Mouse (Mus musculus) cortical plate, adult 2 months (tissue): Measurements from ENCODE around the gene Ankrd49. TPM values are rescaled to one million over a fixed set of nuclear protein-coding genes. Genes with fewer than 3 reads are reported as not detected.

ENCODE experiments used
- H3K27ac ChIP-seq: fragments of 200-500 bp; 2 replicates; pipeline ENCODE4 v1.5.1; 2012; ENCODE audit warnings: low read length, control low read depth, inconsistent platforms; ENCODE audit not compliant: insufficient read depth
- H3K4me1 ChIP-seq: fragments of 200-500 bp; 2 replicates; pipeline ENCODE4 v1.6.1; 2011; ENCODE audit warnings: low read length; ENCODE audit not compliant: control insufficient read depth, insufficient read depth
- H3K4me3 ChIP-seq: fragments of 200-500 bp; 2 replicates; pipeline ENCODE4 v1.5.1; 2011; ENCODE audit warnings: mild to moderate bottlenecking, low read length, control low read depth; ENCODE audit not compliant: insufficient read depth
- CTCF ChIP-seq: fragments of 200-500 bp; IDR thresholded peaks from 2 replicates; pipeline ENCODE4 v1.5.1; 2011; ENCODE audit warnings: mild to moderate bottlenecking, control low read depth, low read length; ENCODE audit not compliant: insufficient read depth; ENCODE audit errors: extremely low read depth
- POLR2A ChIP-seq: fragments of 200-500 bp; IDR thresholded peaks from 2 replicates; pipeline ENCODE4 v1.6.1; 2011; ENCODE audit warnings: mild to moderate bottlenecking, low read length, control low read depth; ENCODE audit not compliant: insufficient read depth; ENCODE audit errors: extremely low read depth
- polyA plus RNA-seq: library from polyadenylated mRNA; depleted of rRNA; stranded (reverse); fragments of >200 nt; gene quantifications from 2 replicates; pipeline ENCODE4 v1.2.3, GENCODE M21; 2012

Ankrd49 gene
- polyA plus RNA-seq, 1 experiment: 12.1 TPM

DNA sequence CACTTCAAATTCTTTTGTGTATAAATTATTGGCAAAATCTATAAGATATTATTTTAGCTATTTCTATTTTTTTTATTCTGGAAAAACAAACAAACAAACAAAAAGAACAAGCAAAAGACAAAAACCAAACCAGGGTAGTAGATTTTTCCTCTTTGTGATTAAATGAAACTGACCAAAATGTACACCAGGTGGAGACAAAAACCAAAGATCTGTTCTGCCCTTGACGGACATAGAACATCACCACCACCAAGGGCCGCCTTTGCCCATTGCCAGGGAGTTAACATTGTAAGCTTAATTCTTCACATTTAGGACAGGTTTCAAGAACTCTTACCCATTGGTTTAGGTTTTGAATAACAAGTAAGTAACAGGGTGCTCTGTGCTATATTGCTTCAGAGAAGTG, 10.8 kb downstream of the Ankrd49 start:
- peak; percentile 37; the same call in 1 of the 2 replicates for TF ChIP-seq CTCF
- TF ChIP-seq POLR2A: no peak
- Histone ChIP-seq H3K4me3 (no peak overlapping the region), H3K27ac (no peak overlapping the region), H3K4me1 (no peaks in the 10 kb centered on the region; the same call in 1 of the 2 replicates)

DNA sequence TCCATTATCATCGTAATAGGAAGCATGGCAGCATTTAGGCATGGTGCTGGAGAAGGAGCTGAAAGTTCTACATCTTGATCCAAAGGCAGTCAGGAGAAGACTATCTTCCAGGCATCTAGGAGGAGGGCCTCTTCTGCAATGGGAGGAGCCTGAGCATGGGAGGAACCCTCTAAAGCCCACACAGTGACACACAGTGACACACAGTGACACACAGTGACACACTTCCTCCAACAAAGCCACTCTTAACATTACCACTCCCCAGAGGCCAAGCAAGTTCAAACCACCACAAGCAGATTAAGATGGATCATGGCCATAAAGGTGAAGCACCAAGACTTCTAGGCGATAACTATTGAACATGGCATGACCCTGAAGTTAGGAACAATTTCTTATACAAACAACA, 12.6 kb downstream of the Ankrd49 start:
- H3K4me1 ChIP-seq: no peaks in the 10 kb centered on the region; the same call in 1 of the 2 replicates
- H3K4me3 ChIP-seq: no peak overlapping the region
- H3K27ac ChIP-seq: no peak overlapping the region
- TF ChIP-seq POLR2A (no peak), CTCF (no peak)

GRCm38 (mm10) chr9:14770803-14771471, 13.7 kb downstream of the Ankrd49 start, which contains the start of gene 1700012B09Rik:
Gene 1700012B09Rik (minus strand): TSS chr9:14771030.
- H3K27ac ChIP-seq: no peak within 1 kb of the TSS
- TF ChIP-seq CTCF (no peak), POLR2A (no peak)
- H3K4me1 ChIP-seq: no peaks in the 10 kb centered on the region; the same call in 1 of the 2 replicates
- H3K4me3 ChIP-seq: no peak within 1 kb of the TSS

DNA sequence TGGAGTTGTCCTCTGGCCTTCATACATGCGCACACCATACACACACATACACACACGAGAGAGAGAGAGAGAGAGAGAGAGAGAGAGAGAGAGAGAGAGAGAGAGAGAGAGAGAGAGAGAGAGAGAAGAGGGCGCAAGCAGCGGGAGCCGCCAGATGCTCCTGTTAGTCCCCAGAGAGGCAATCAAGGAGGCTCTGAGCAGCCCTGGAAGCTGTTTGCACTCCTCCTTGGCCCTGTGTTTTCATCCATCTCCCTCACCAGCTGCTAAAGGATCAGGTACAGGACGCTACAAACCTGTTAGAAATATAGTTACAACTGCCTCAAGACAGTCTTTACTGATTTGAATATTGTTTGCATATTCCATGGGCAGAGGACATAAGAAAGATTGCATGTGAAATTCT, 14.8 kb downstream of the Ankrd49 start:
- H3K4me3 ChIP-seq: no peak overlapping the region
- no peak for TF ChIP-seq POLR2A
- no peaks in the 10 kb centered on the region; the same call in 1 of the 2 replicates for H3K4me1 ChIP-seq
- no peak overlapping the region for H3K27ac ChIP-seq

DNA sequence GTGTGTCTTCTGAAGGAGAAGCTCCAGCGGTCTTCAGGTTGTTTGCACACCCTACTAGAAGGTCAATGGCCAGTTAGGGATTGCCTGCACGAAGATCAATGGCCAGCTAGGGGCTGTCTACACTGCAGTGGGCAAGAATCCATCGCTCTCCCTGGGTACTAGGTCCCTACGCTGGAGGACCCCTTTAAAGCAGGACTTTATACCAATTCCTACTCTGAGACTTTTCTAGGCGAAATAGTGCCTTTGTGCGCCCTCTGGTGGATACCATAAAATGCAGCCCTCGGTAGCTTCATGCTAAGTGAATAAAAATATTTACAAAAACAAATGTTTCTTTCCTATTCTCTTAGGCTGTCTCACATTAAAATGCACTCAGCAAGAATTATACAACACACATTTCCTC, 19.9 kb downstream of the Ankrd49 start:
- no peak overlapping the region for H3K4me3 ChIP-seq
- no peak overlapping the region for H3K27ac ChIP-seq
- TF ChIP-seq POLR2A: no peak
- peak; percentile 50 for TF ChIP-seq CTCF
- no peaks in the 10 kb centered on the region for H3K4me1 ChIP-seq

DNA sequence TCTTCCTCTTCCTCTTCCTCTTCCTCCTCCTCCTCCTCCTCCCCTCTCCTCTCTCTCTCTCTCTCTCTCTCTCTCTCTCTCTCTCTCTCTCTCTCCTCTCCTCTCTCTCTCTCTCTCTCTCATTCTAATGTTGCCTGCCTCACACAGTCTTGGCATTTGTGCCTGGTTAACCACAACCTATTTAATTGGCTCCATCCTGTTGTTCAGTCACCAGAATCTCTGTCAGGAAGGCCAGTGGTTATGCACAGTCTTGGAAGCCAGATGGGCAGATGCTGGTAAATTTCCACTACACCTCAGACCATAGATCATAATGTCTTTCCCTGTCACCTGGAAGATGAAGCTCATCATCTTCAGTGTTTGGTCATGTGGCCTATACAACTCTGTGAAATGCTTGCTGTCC, 25.4 kb downstream of the Ankrd49 start:
- H3K4me3 ChIP-seq: no peak overlapping the region
- no peak overlapping the region for H3K27ac ChIP-seq
- H3K4me1 ChIP-seq: no peaks in the 10 kb centered on the region
- no peak for TF ChIP-seq POLR2A
- no peak for TF ChIP-seq CTCF

DNA sequence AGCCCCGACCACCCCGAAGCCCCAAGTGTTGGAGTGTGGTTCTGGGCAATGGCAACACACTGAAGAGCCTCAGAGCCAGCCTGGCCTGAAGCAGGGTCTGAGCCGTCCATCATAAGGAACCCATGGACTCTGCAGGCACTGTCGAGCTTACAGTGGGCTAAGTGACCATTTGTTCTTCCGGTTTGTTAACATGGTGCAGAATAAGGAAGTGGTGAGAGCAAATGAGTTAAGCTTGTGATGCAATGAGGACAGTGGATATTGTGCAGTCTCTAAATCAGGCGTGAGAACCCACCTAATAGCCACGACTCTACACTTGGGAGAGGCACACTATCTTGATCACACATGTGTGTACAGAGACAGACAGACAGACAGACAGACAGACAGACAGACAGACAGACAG, 26.1 kb downstream of the Ankrd49 start:
- Histone ChIP-seq H3K27ac (no peak overlapping the region), H3K4me3 (no peak overlapping the region), H3K4me1 (no peaks in the 10 kb centered on the region)
- TF ChIP-seq POLR2A (no peak), CTCF (no peak)

- no peak overlapping the region for H3K27ac ChIP-seq
Measured at GRCm38 (mm10) chr9:14754469-14754868, 30.2 kb downstream of the Ankrd49 start.

DNA sequence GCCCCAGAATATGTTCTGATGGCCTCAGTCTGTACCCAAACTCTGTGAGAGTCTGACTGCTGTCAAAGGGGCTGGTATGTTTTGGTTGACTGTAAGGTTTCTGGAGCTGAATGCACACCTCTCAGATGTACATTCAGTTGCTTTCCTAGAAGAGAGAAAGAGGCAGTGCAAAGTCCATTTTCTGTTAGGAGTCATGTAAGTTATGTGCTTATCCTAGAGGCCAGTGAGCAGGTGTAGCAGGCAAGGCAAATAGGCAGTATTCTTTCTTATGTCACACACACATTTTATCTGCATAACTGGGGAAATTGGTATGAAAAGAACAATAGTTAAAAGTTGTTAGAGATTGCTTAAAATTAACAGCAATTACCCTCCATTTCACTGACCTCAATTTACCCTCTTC, 30.7 kb downstream of the Ankrd49 start:
- Histone ChIP-seq H3K27ac (no peak overlapping the region), H3K4me1 (no peaks in the 10 kb centered on the region), H3K4me3 (no peak overlapping the region)
- TF ChIP-seq CTCF (no peak), POLR2A (no peak)

More at GRCm38 (mm10) chr9:14754469-14754868, 30.2 kb downstream of the Ankrd49 start:
- no peak for TF ChIP-seq CTCF
- no peak for TF ChIP-seq POLR2A
- H3K4me3 ChIP-seq: no peak overlapping the region
- H3K4me1 ChIP-seq: no peaks in the 10 kb centered on the region

- TF ChIP-seq POLR2A (no peak), CTCF (no peak)
- Histone ChIP-seq H3K4me1 (no peaks in the 10 kb centered on the region), H3K27ac (no peak within 1 kb of the TSS), H3K4me3 (peak within 1 kb of the TSS; percentile 18)
Measured at GRCm38 (mm10) chr9:14752001-14752522, 32.6 kb downstream of the Ankrd49 start, which contains the start of gene Fut4. Gene Fut4 (minus strand): TSS chr9:14752393.
